Mouse (Mus musculus) MEL (cell line): ENCODE data around the gene Zp3. TPM values are rescaled to one million over a fixed set of nuclear protein-coding genes. Genes with fewer than 3 reads are reported as not detected.

Experiments used
- DNase-seq: peaks from one replicate; pipeline ENCODE4 v3.0.0; 2011; ENCODE audit warnings: low read depth, low spot score
- H3K27ac ChIP-seq: 2 replicates; pipeline ENCODE4 v1.5.1; 2012; ENCODE audit warnings: low read depth, mild to moderate bottlenecking, control low read depth, low read length, moderate library complexity; ENCODE audit not compliant: control insufficient read depth
- H3K27me3 ChIP-seq, 2 experiments: fragments of 150-350 bp in 1 of 2; sonication (generic) in 1 of 2; 2 replicates each; pipeline ENCODE4 v1.6.1; 2012; ENCODE audit warnings: low read length in 2 of 2, mild to moderate bottlenecking in 2 of 2, improper control_type of control experiment in 1 of 2, moderate library complexity in 1 of 2; ENCODE audit not compliant: insufficient read depth in 2 of 2, control insufficient read depth in 1 of 2
- H3K36me3 ChIP-seq, 2 experiments: 2 replicates each; pipeline ENCODE4 v1.6.1; 2012 to 2014; ENCODE audit warnings: low read length in 2 of 2, improper control_type of control experiment in 1 of 2, inconsistent platforms in 1 of 2, mild to moderate bottlenecking in 1 of 2; ENCODE audit not compliant: insufficient read depth in 2 of 2, control insufficient read depth in 1 of 2
- H3K4me1 ChIP-seq, 2 experiments: fragments of 150-350 bp in 1 of 2; sonication (generic) in 1 of 2; 2 replicates each; pipeline ENCODE4 v1.6.1; 2012; ENCODE audit warnings: low read length in 2 of 2, improper control_type of control experiment in 1 of 2, mild to moderate bottlenecking in 1 of 2; ENCODE audit not compliant: insufficient read depth in 2 of 2, control insufficient read depth in 1 of 2
- H3K4me3 ChIP-seq, 2 experiments: fragments of 150-350 bp in 1 of 2; sonication (generic) in 1 of 2; 2 replicates each; pipeline ENCODE4 v1.5.1; 2012; ENCODE audit warnings: low read depth in 2 of 2, low read length in 2 of 2, mild to moderate bottlenecking in 2 of 2, moderate library complexity in 2 of 2, control low read depth in 1 of 2, improper control_type of control experiment in 1 of 2; ENCODE audit not compliant: control insufficient read depth in 1 of 2, insufficient read depth in 1 of 2
- H3K79me2 ChIP-seq: 2 replicates; pipeline ENCODE4 v1.6.1; 2012; ENCODE audit warnings: mild to moderate bottlenecking, low read length, moderate library complexity; ENCODE audit not compliant: control insufficient read depth, poor library complexity, insufficient read depth
- H3K9ac ChIP-seq: 2 replicates; pipeline ENCODE4 v1.6.1; 2012; ENCODE audit warnings: low read depth, mild to moderate bottlenecking, control low read depth, low read length, moderate library complexity; ENCODE audit not compliant: control insufficient read depth, poor library complexity, severe bottlenecking
- H3K9me3 ChIP-seq: fragments of 150-350 bp; sonication (generic); replicated peaks from 2 replicates; pipeline ENCODE4 v1.6.1; 2012; ENCODE audit warnings: mild to moderate bottlenecking, low read length, improper control_type of control experiment, moderate library complexity; ENCODE audit not compliant: insufficient read depth
- CHD2 ChIP-seq: IDR thresholded peaks from 2 replicates; pipeline ENCODE4 v1.6.1; 2011; ENCODE audit warnings: low read length, improper control_type of control experiment
- CTCF ChIP-seq, 3 experiments: IDR thresholded peaks in 2 of 3; conservative IDR thresholded peaks in 1 of 3; 2 replicates each; pipeline ENCODE4 v1.5.1; 2011 to 2012; ENCODE audit warnings: low read length in 3 of 3, low read depth in 2 of 3, mild to moderate bottlenecking in 2 of 3, improper control_type of control experiment in 1 of 3, inconsistent platforms in 1 of 3, mixed read lengths in 1 of 3, moderate library complexity in 1 of 3; ENCODE audit not compliant: control insufficient read depth in 1 of 3, insufficient read depth in 1 of 3, poor library complexity in 1 of 3, severe bottlenecking in 1 of 3
- E2F4 ChIP-seq: IDR thresholded peaks from 2 replicates; pipeline ENCODE4 v1.6.1; 2011; ENCODE audit warnings: low read depth, low read length, improper control_type of control experiment, borderline replicate concordance
- ELF1 ChIP-seq: IDR thresholded peaks from 2 replicates; pipeline ENCODE4 v1.6.1; 2014; ENCODE audit warnings: low read depth, mild to moderate bottlenecking, inconsistent platforms, low read length, improper control_type of control experiment, moderate library complexity
- GATA1 ChIP-seq: IDR thresholded peaks from 2 replicates; pipeline ENCODE4 v1.6.1; 2011; ENCODE audit warnings: low read depth, low read length, improper control_type of control experiment
- HCFC1 ChIP-seq: IDR thresholded peaks from 2 replicates; pipeline ENCODE4 v1.6.1; 2012; ENCODE audit warnings: low read depth, mild to moderate bottlenecking, inconsistent platforms, low read length, improper control_type of control experiment, moderate library complexity
- KAT2A ChIP-seq: conservative IDR thresholded peaks from 2 replicates; pipeline ENCODE4 v1.6.1; 2012; ENCODE audit warnings: low read depth, low read length, improper control_type of control experiment, inconsistent platforms
- MAX ChIP-seq: IDR thresholded peaks from 2 replicates; pipeline ENCODE4 v1.6.1; 2011; ENCODE audit warnings: low read length, improper control_type of control experiment
- MAZ ChIP-seq: IDR thresholded peaks from 2 replicates; pipeline ENCODE4 v1.6.1; 2012; ENCODE audit warnings: low read depth, mild to moderate bottlenecking, inconsistent platforms, low read length, improper control_type of control experiment
- MXI1 ChIP-seq: IDR thresholded peaks from 2 replicates; pipeline ENCODE4 v1.6.1; 2011; ENCODE audit warnings: mild to moderate bottlenecking, low read depth, low read length, improper control_type of control experiment
- MYC ChIP-seq: IDR thresholded peaks from 2 replicates; pipeline ENCODE4 v1.6.1; 2011; ENCODE audit warnings: low read depth, mild to moderate bottlenecking, low read length, improper control_type of control experiment, moderate library complexity
- NELFE ChIP-seq: IDR thresholded peaks from 2 replicates; pipeline ENCODE4 v1.6.1; 2011; ENCODE audit warnings: low read depth, low read length, improper control_type of control experiment
- NRF1 ChIP-seq: IDR thresholded peaks from 2 replicates; pipeline ENCODE4 v1.6.1; 2014; ENCODE audit warnings: low read depth, mild to moderate bottlenecking, inconsistent platforms, low read length, improper control_type of control experiment, moderate library complexity; ENCODE audit not compliant: poor library complexity, insufficient read depth, severe bottlenecking
- POLR2A ChIP-seq, 2 experiments: IDR thresholded peaks; 2 replicates each; pipeline ENCODE4 v1.6.1; 2011 to 2012; ENCODE audit warnings: low read length in 2 of 2, mild to moderate bottlenecking in 2 of 2, control low read depth in 1 of 2, improper control_type of control experiment in 1 of 2, low read depth in 1 of 2, moderate library complexity in 1 of 2; ENCODE audit not compliant: control insufficient read depth in 1 of 2, insufficient read depth in 1 of 2, poor library complexity in 1 of 2
- POLR2AphosphoS2 ChIP-seq: IDR thresholded peaks from 2 replicates; pipeline ENCODE4 v1.6.1; 2011; ENCODE audit warnings: low read length, improper control_type of control experiment
- SIN3A ChIP-seq: IDR thresholded peaks from 2 replicates; pipeline ENCODE4 v1.6.1; 2012; ENCODE audit warnings: low read length, improper control_type of control experiment, inconsistent platforms
- TAL1 ChIP-seq: IDR thresholded peaks from 2 replicates; pipeline ENCODE4 v1.6.1; 2012; ENCODE audit warnings: mild to moderate bottlenecking, inconsistent platforms, low read length, moderate library complexity, mixed read lengths
- TBP ChIP-seq: IDR thresholded peaks from 2 replicates; pipeline ENCODE4 v1.8.0; 2011; ENCODE audit warnings: low read depth, low read length, improper control_type of control experiment
- TCF12 ChIP-seq: IDR thresholded peaks from 2 replicates; pipeline ENCODE4 v1.6.1; 2014; ENCODE audit warnings: low read depth, mild to moderate bottlenecking, inconsistent platforms, low read length, improper control_type of control experiment, moderate library complexity
- USF1 ChIP-seq: IDR thresholded peaks from 2 replicates; pipeline ENCODE4 v1.6.1; 2014; ENCODE audit warnings: low read depth, mild to moderate bottlenecking, inconsistent platforms, low read length, improper control_type of control experiment, moderate library complexity
- ZMIZ1 ChIP-seq: IDR thresholded peaks from 2 replicates; pipeline ENCODE4 v1.6.1; 2012; ENCODE audit warnings: low read depth, mild to moderate bottlenecking, inconsistent platforms, low read length, improper control_type of control experiment, moderate library complexity
- polyA plus RNA-seq, 2 experiments: library from polyadenylated mRNA; stranded (reverse) in 1 of 2; unstranded in 1 of 2; fragments of >175 nt in 1 of 2; fragments of >200 nt in 1 of 2; gene quantifications; 2 replicates each; pipeline versions ENCODE4 v1.2.1 to v1.2.4; 2012; ENCODE audit warnings: low replicate concordance in 2 of 2, low read depth in 1 of 2; ENCODE audit not compliant: insufficient read length in 2 of 2, insufficient read depth in 1 of 2, missing spikeins in 1 of 2
- total RNA-seq: library from RNA; depleted of rRNA; stranded (reverse); fragments of 300-350 nt; gene quantifications from 2 replicates; pipeline ENCODE4 v1.2.3, GENCODE M21; 2012

Zp3 gene
- total and polyA plus RNA-seq, 3 experiments = not detected

- Histone ChIP-seq H3K9ac (peak within 1 kb of the TSS; percentile 70), H3K4me3 (peak within 1 kb of the TSS; percentile 73 to 87), H3K36me3 (peaks cover 5 to 6% of the 10 kb centered on the region in 2 experiments), H3K9me3 (no peaks in the 10 kb centered on the region), H3K27me3 (no peaks in the 10 kb centered on the region), H3K27ac (no peak within 1 kb of the TSS), H3K4me1 (peaks cover 0 to 14% of the 10 kb centered on the region in 2 experiments; a peak in 2 of 4 replicates), H3K79me2 (no peaks in the 10 kb centered on the region; the same call in 1 of the 2 replicates)
- peak; percentile 67 for TF ChIP-seq ELF1
- peak; percentile 67 for TF ChIP-seq TCF12
- peak; percentile 100 for TF ChIP-seq HCFC1
- no peak for TF ChIP-seq E2F4
- TF ChIP-seq MYC = peak; percentile 48; the same call in 1 of the 2 replicates
- peak; percentile 94 for TF ChIP-seq KAT2A
- TF ChIP-seq TBP = peak; percentile 69
- peak; percentile 71; the same call in 1 of the 2 replicates for TF ChIP-seq POLR2AphosphoS2
- TF ChIP-seq NELFE = peak; percentile 91
- no peak; the same call in 1 of the 2 replicates for TF ChIP-seq MAZ
- peak; percentile 99 for TF ChIP-seq NRF1
- TF ChIP-seq ZMIZ1 = peak; percentile 83; the same call in 1 of the 2 replicates
- TF ChIP-seq TAL1 = no peak
- no peak for TF ChIP-seq CHD2
- peak; percentile 89 for TF ChIP-seq SIN3A
- peak; percentile 81 to 93 for TF ChIP-seq POLR2A (IDR thresholded peaks at IDR 0.05; ENCODE audit: control insufficient read depth in 1 of 2, insufficient read depth in 1 of 2, low read depth in 1 of 2, low read length in 2 of 2, poor library complexity in 1 of 2)
- TF ChIP-seq CTCF (IDR thresholded peaks at IDR 0.05 in 2 of 3, conservative IDR thresholded peaks at IDR 0.05 in 1 of 3; ENCODE audit: control insufficient read depth in 1 of 3, insufficient read depth in 1 of 3, low read depth in 2 of 3, low read length in 3 of 3, poor library complexity in 1 of 3, severe bottlenecking in 1 of 3) = peak in 1 of 3 experiments; percentile 43; a peak in 2 of 6 replicates
- 0 out of 2 replicates have a peak, but pooled peaks have one; percentile 28 for TF ChIP-seq MAX
- TF ChIP-seq USF1 = 0 out of 2 replicates have a peak, but pooled peaks have one; percentile 28
- TF ChIP-seq MXI1 = peak; percentile 68
- TF ChIP-seq GATA1 = no peak
- DNase-seq = peak; percentile 94
These were observed 15.1 kb downstream of the Zp3 start, which contains the start of gene Dtx2 for GRCm38 (mm10) chr5:135994725-135995687. Dtx2 (plus strand) TSS chr5:135994800.
